In the genomic region with DNA sequence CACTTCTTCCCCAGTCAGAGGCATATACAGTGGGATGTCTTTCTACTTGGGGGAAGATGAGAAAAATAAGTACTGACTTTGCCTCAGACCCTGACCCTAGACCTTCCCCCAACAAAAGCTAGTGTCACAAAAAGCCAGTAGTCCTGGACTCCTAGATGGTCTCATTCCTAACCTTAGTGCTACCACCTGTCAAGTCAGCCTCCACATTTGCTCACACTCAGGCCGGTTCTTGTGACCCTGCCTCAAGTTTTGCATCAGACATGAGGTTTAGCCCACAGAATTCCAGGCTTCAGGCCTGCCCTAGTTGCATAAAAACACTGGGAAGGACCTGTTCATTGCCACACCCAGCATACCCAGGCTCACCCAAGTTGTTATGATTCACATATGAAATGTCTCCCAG, we compare ENCODE assay signal across 29 mouse cellular contexts.
"Had no signal": no experiment of that assay in that cellular context is flagged by ENCODE, and none has a peak within 500 bp of the region (broad histone marks: within the 10 kb centered on the region; RNA-seq: fewer than 3 reads in every experiment).

No protein-coding gene starts in this region.

- H3K27me3 ChIP-seq: heart, embryonic 12.5 days; heart, embryonic 13.5 days; heart, embryonic 15.5 days; hindbrain, embryonic 12.5 days; hindbrain, embryonic 13.5 days; hindbrain, embryonic 15.5 days; intestine, embryonic 15.5 days; kidney, embryonic 15.5 days had no signal

- H3K4me3 ChIP-seq: heart, embryonic 10.5 days; heart, embryonic 12.5 days; heart, embryonic 13.5 days; heart, embryonic 15.5 days; hindbrain, embryonic 10.5 days; hindbrain, embryonic 12.5 days; hindbrain, embryonic 13.5 days; hindbrain, embryonic 15.5 days; intestine, embryonic 15.5 days; kidney, embryonic 15.5 days; layer of hippocampus, adult 2 months had no signal

- H3K36me3 ChIP-seq: heart, embryonic 10.5 days; heart, embryonic 12.5 days; heart, embryonic 13.5 days; heart, embryonic 15.5 days; hindbrain, embryonic 10.5 days; hindbrain, embryonic 12.5 days; hindbrain, embryonic 13.5 days; hindbrain, embryonic 15.5 days; intestine, embryonic 15.5 days; kidney, embryonic 15.5 days had no signal

- DNase-seq: heart, postnatal 10 days; heart, postnatal 14 days; heart, postnatal 36 days; heart, postnatal 4 days; kidney, adult 11 months; kidney, adult 18-20 months; kidney, adult 2 months; kidney, adult 8-10 months; kidney, adult 9 months; kidney, postnatal 10 days; kidney, postnatal 14 days; kidney, postnatal 25 days; kidney, postnatal 36 days; kidney, postnatal 4 days; layer of hippocampus, adult 9-11 months; layer of hippocampus, postnatal 36 days had no signal

- H3K4me2 ChIP-seq: heart, embryonic 11.5 days; heart, embryonic 12.5 days; heart, embryonic 13.5 days; heart, embryonic 15.5 days; hindbrain, embryonic 12.5 days; hindbrain, embryonic 13.5 days; hindbrain, embryonic 14.5 days; hindbrain, embryonic 15.5 days; intestine, embryonic 15.5 days; kidney, embryonic 15.5 days had no signal
